Mouse (Mus musculus): ENCODE measurements at regions not wholly inside any gene's neighbourhood (a gene's known extent, or its start where the extent isn't known, plus 50 kb on each side); places are given as distances from the start of the nearest gene placed in this dataset.

DNA sequence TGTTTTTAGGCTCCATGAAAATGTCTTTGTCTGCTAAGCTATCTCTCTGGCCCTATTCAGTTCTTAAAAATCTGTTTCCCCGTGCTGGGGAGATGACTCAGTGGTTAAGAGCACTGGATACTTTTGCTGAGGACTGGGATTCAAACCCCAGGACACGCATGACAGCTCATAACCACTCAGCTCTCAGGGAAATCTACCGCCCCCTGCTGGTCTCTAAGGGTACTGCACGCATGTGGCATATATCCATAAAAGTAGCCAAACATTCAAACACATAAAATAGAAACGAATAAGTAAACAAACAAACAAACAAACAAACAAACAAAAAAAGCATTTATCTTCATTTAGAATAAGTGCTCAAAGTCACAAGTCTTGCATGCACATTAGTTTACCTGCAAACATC, 289.7 kb upstream of the Kcnab2 start:
- no peak overlapping the region for H3K27ac ChIP-seq (ENCODE audit: insufficient read depth, low read depth)
- H3K4me2 ChIP-seq (ENCODE audit: insufficient read depth, low read depth, poor library complexity, severe bottlenecking) = no peak overlapping the region
- no peaks in the 10 kb centered on the region for H3K4me1 ChIP-seq (ENCODE audit: control insufficient read depth in 1 of 2, insufficient read depth in 2 of 2)
- dilution Hi-C loops (cut with MboI; ENCODE audit: extremely low pct_ligation_motif_present, extremely low pct_unique_long_range_greater_than_20kb, low sequenced_read_pairs) = no loop called here
- H3K27me3 ChIP-seq (replicated peaks) = no peaks in the 10 kb centered on the region
- H3K9me3 ChIP-seq (replicated peaks; ENCODE audit: low read length) = peaks cover 77% of the 10 kb centered on the region
- no peak overlapping the region for H3K4me3 ChIP-seq (replicated peaks in 1 of 3; ENCODE audit: low read depth in 2 of 3, low read length in 2 of 3, poor library complexity in 1 of 3)
- H3K79me2 ChIP-seq (replicated peaks; ENCODE audit: control insufficient read depth, extremely low read depth, insufficient read depth, poor library complexity, severe bottlenecking) = no peaks in the 10 kb centered on the region
- no peak for DNase-seq (ENCODE audit: extremely low read depth)
- H3K9ac ChIP-seq (ENCODE audit: insufficient read depth, low read depth) = no peak overlapping the region
- no peaks in the 10 kb centered on the region for H3K36me3 ChIP-seq (replicated peaks in 1 of 2; ENCODE audit: control insufficient read depth in 1 of 2, insufficient read depth in 1 of 2, low read length in 1 of 2)
- TF ChIP-seq NELFE (IDR thresholded peaks at IDR 0.05; ENCODE audit: low read depth, low read length) (no peak), E2F4 (IDR thresholded peaks at IDR 0.05; ENCODE audit: insufficient replicate concordance, low read depth, low read length) (no peak), PAX5 (IDR thresholded peaks at IDR 0.05; ENCODE audit: low read length) (no peak), KAT2A (IDR thresholded peaks at IDR 0.05; ENCODE audit: insufficient replicate concordance, low read length) (no peak)
- in situ Hi-C loops (cut with MboI; ENCODE audit: low pct_ligation_motif_present, low pct_unique_long_range_greater_than_20kb, low sequenced_read_pairs) = no loop called here

- dilution Hi-C loops (cut with MboI; ENCODE audit: extremely low pct_ligation_motif_present, extremely low pct_unique_long_range_greater_than_20kb, low sequenced_read_pairs) = no loop called here
- no peak for DNase-seq (ENCODE audit: extremely low read depth)
These were observed 285.4 kb upstream of the Kcnab2 start for GRCm38 (mm10) chr4:152763116-152763515.

GRCm38 (mm10) chr4:152762576-152762975, 284.9 kb upstream of the Kcnab2 start:
- Histone ChIP-seq H3K9ac (ENCODE audit: insufficient read depth, low read depth) (no peak overlapping the region), H3K27me3 (replicated peaks) (no peaks in the 10 kb centered on the region), H3K4me2 (ENCODE audit: insufficient read depth, low read depth, poor library complexity, severe bottlenecking) (no peak overlapping the region), H3K27ac (ENCODE audit: insufficient read depth, low read depth) (no peak overlapping the region), H3K36me3 (replicated peaks in 1 of 2; ENCODE audit: control insufficient read depth in 1 of 2, insufficient read depth in 1 of 2, low read length in 1 of 2) (no peaks in the 10 kb centered on the region), H3K4me1 (ENCODE audit: control insufficient read depth in 1 of 2, insufficient read depth in 2 of 2) (no peaks in the 10 kb centered on the region), H3K4me3 (replicated peaks in 1 of 3; ENCODE audit: low read depth in 2 of 3, low read length in 2 of 3, poor library complexity in 1 of 3) (no peak overlapping the region), H3K9me3 (replicated peaks; ENCODE audit: low read length) (peaks cover 79% of the 10 kb centered on the region), H3K79me2 (replicated peaks; ENCODE audit: control insufficient read depth, extremely low read depth, insufficient read depth, poor library complexity, severe bottlenecking) (no peaks in the 10 kb centered on the region)
- TF ChIP-seq GABPA (IDR thresholded peaks at IDR 0.05; ENCODE audit: insufficient replicate concordance, low read depth, low read length) = no peak
- no peak for TF ChIP-seq MYC (IDR thresholded peaks at IDR 0.05; ENCODE audit: low read depth, low read length)
- no peak for TF ChIP-seq E2F4 (IDR thresholded peaks at IDR 0.05; ENCODE audit: insufficient replicate concordance, low read depth, low read length)
- TF ChIP-seq UBTF (IDR thresholded peaks at IDR 0.05; ENCODE audit: low read depth, low read length) = no peak
- TF ChIP-seq NRF1 (IDR thresholded peaks at IDR 0.05; ENCODE audit: low read depth, low read length) = no peak
- no peak for TF ChIP-seq NELFE (IDR thresholded peaks at IDR 0.05; ENCODE audit: low read depth, low read length)
- TF ChIP-seq TCF12 (IDR thresholded peaks at IDR 0.05; ENCODE audit: low read depth, low read length) = no peak
- no peak for TF ChIP-seq JUN (IDR thresholded peaks at IDR 0.05; ENCODE audit: insufficient read depth, low read depth, low read length)
- no peak for TF ChIP-seq ZKSCAN1 (IDR thresholded peaks at IDR 0.05; ENCODE audit: borderline replicate concordance, low read depth, low read length)
- TF ChIP-seq ETS1 (conservative IDR thresholded peaks at IDR 0.05; ENCODE audit: low read depth, low read length) = no peak
- no peak for TF ChIP-seq ZNF384 (IDR thresholded peaks at IDR 0.05; ENCODE audit: low read depth, low read length)
- TF ChIP-seq SIN3A (IDR thresholded peaks at IDR 0.05; ENCODE audit: low read length) = no peak
- no peak for TF ChIP-seq MAX (IDR thresholded peaks at IDR 0.05; ENCODE audit: low read length)
- TF ChIP-seq ZC3H11A (IDR thresholded peaks at IDR 0.05; ENCODE audit: low read depth, low read length) = no peak
- TF ChIP-seq EP300 (IDR thresholded peaks at IDR 0.05; ENCODE audit: low read length) = no peak
- no peak for TF ChIP-seq MEF2A (IDR thresholded peaks at IDR 0.05; ENCODE audit: borderline replicate concordance, low read depth, low read length)
- no peak for TF ChIP-seq CHD2 (IDR thresholded peaks at IDR 0.05; ENCODE audit: low read length)
- no peak for TF ChIP-seq CTCF (conservative IDR thresholded peaks at IDR 0.05 in 1 of 2, IDR thresholded peaks at IDR 0.05 in 1 of 2; ENCODE audit: low read depth in 2 of 2, low read length in 2 of 2)
- no peak for TF ChIP-seq POLR2A (IDR thresholded peaks at IDR 0.05; ENCODE audit: low read depth, low read length)
- dilution Hi-C loops (cut with MboI; ENCODE audit: extremely low pct_ligation_motif_present, extremely low pct_unique_long_range_greater_than_20kb, low sequenced_read_pairs) (no loop called here), in situ Hi-C loops (cut with MboI; ENCODE audit: low pct_ligation_motif_present, low pct_unique_long_range_greater_than_20kb, low sequenced_read_pairs) (no loop called here)
- DNase-seq (ENCODE audit: extremely low read depth) = no peak

More at GRCm38 (mm10) chr4:152763116-152763515, 285.4 kb upstream of the Kcnab2 start:
- no peak overlapping the region for H3K9ac ChIP-seq (ENCODE audit: insufficient read depth, low read depth)
- no peak for TF ChIP-seq NRF1 (IDR thresholded peaks at IDR 0.05; ENCODE audit: low read depth, low read length)
- TF ChIP-seq USF2 (conservative IDR thresholded peaks at IDR 0.05; ENCODE audit: low read depth, low read length) = no peak
- TF ChIP-seq MAX (IDR thresholded peaks at IDR 0.05; ENCODE audit: low read length) = no peak
- no peak for TF ChIP-seq MEF2A (IDR thresholded peaks at IDR 0.05; ENCODE audit: borderline replicate concordance, low read depth, low read length)
- no peak for TF ChIP-seq RCOR1 (conservative IDR thresholded peaks at IDR 0.05; ENCODE audit: low read depth, low read length)
- no peak for TF ChIP-seq CTCF (conservative IDR thresholded peaks at IDR 0.05 in 1 of 2, IDR thresholded peaks at IDR 0.05 in 1 of 2; ENCODE audit: low read depth in 2 of 2, low read length in 2 of 2)
- TF ChIP-seq EP300 (IDR thresholded peaks at IDR 0.05; ENCODE audit: low read length) = no peak
- TF ChIP-seq GABPA (IDR thresholded peaks at IDR 0.05; ENCODE audit: insufficient replicate concordance, low read depth, low read length) = no peak
- no peak for TF ChIP-seq PAX5 (IDR thresholded peaks at IDR 0.05; ENCODE audit: low read length)
- TF ChIP-seq TBP (conservative IDR thresholded peaks at IDR 0.05; ENCODE audit: low read depth, low read length) = no peak
- TF ChIP-seq ZNF384 (IDR thresholded peaks at IDR 0.05; ENCODE audit: low read depth, low read length) = no peak
- no peak for TF ChIP-seq SMC3 (IDR thresholded peaks at IDR 0.05; ENCODE audit: low read depth, low read length)
- TF ChIP-seq MAFK (IDR thresholded peaks at IDR 0.05; ENCODE audit: insufficient replicate concordance, low read length) = no peak
- TF ChIP-seq TCF12 (IDR thresholded peaks at IDR 0.05; ENCODE audit: low read depth, low read length) = no peak
- TF ChIP-seq KAT2A (IDR thresholded peaks at IDR 0.05; ENCODE audit: insufficient replicate concordance, low read length) = no peak
- TF ChIP-seq CHD2 (IDR thresholded peaks at IDR 0.05; ENCODE audit: low read length) = no peak
- H3K4me3 ChIP-seq (replicated peaks in 1 of 3; ENCODE audit: low read depth in 2 of 3, low read length in 2 of 3, poor library complexity in 1 of 3) = no peak overlapping the region
- H3K9me3 ChIP-seq (replicated peaks; ENCODE audit: low read length) = peaks cover 80% of the 10 kb centered on the region
- no peaks in the 10 kb centered on the region for H3K27me3 ChIP-seq (replicated peaks)
- H3K27ac ChIP-seq (ENCODE audit: insufficient read depth, low read depth) = no peak overlapping the region
- in situ Hi-C loops (cut with MboI; ENCODE audit: low pct_ligation_motif_present, low pct_unique_long_range_greater_than_20kb, low sequenced_read_pairs) = no loop called here
- H3K4me1 ChIP-seq (ENCODE audit: control insufficient read depth in 1 of 2, insufficient read depth in 2 of 2) = no peaks in the 10 kb centered on the region
- no peak overlapping the region for H3K4me2 ChIP-seq (ENCODE audit: insufficient read depth, low read depth, poor library complexity, severe bottlenecking)
- no peaks in the 10 kb centered on the region for H3K36me3 ChIP-seq (replicated peaks in 1 of 2; ENCODE audit: control insufficient read depth in 1 of 2, insufficient read depth in 1 of 2, low read length in 1 of 2)
- no peaks in the 10 kb centered on the region for H3K79me2 ChIP-seq (replicated peaks; ENCODE audit: control insufficient read depth, extremely low read depth, insufficient read depth, poor library complexity, severe bottlenecking)
